Mouse (Mus musculus) left cerebral cortex, postnatal 14 days (tissue): ENCODE results near the gene Saxo2. TPM values are rescaled to one million over a fixed set of nuclear protein-coding genes. Genes with fewer than 3 reads are reported as not detected.

Source experiments
- total RNA-seq, 2 experiments: library from RNA; stranded (reverse); gene quantifications; 2 replicates each; pipeline ENCODE4 v1.2.3; 2021

The Saxo2 gene
- total RNA-seq, 2 experiments from 2014 or later, result 9.8 to 16.5 TPM

Other genes starting within 250 kb of the Saxo2 start
- gene Efl1, start 86 bp upstream of the Saxo2 start, total RNA-seq, result 10 to 100 TPM; 18.0 to 19.5 TPM
- gene Mex3b, start 218.8 kb upstream of the Saxo2 start, total RNA-seq, result 10 to 100 TPM; 25.0 to 29.7 TPM